Mouse (Mus musculus) liver, embryonic 14 days (tissue): ENCODE results near the gene Apoh. TPM values are rescaled to one million over a fixed set of nuclear protein-coding genes. Genes with fewer than 3 reads are reported as not detected.

Source experiments
- polyA plus RNA-seq: library from polyadenylated mRNA; depleted of rRNA; stranded (reverse); fragments of >200 nt; gene quantifications from 2 replicates; pipeline ENCODE4 v1.2.3, GENCODE M21; 2012; rRNA removed

Gene Apoh
- 255 and 288 TPM in 2 replicates for polyA plus RNA-seq

GRCm38 (mm10) chr11:108342781-108343768 is at the start of gene Apoh:
TSS of gene Apoh (plus strand) at chr11:108343354.

GRCm38 (mm10) chr11:108343789-108344462 is 772 bp downstream of the Apoh start, which contains the start of gene Prkca:
TSS of gene Prkca (minus strand) at chr11:108343928.

GRCm38 (mm10) chr11:108424889-108425591 is 81.9 kb downstream of the Apoh start, which contains the start of gene Cep112:
TSS of gene Cep112 (plus strand) at chr11:108425192.

Other genes starting within 250 kb of the Apoh start
- gene Prkca, start 574 bp downstream of the Apoh start, polyA plus RNA-seq: 3.6 and 4.0 TPM in 2 replicates
- gene Cep112, start 81.8 kb downstream of the Apoh start, polyA plus RNA-seq: 0.65 and 0.87 TPM in 2 replicates